Mouse (Mus musculus) urinary bladder, postnatal 25 days (tissue): Measurements from ENCODE around the gene Ksr2.
"Not testable (repeated sequence)": the region's sequence is repeated elsewhere in the genome, so short reads cannot be mapped to it uniquely, and the experiment has no call there.

Experiments used
- DNase-seq: peaks from one replicate; pipeline ENCODE4 v3.0.0; 2022; ENCODE audit warnings: low spot score

The Ksr2 gene

GRCm38 (mm10) chr5:117408216-117408615 is 5.6 kb upstream of the Ksr2 start:
- DNase-seq = no peak

DNA sequence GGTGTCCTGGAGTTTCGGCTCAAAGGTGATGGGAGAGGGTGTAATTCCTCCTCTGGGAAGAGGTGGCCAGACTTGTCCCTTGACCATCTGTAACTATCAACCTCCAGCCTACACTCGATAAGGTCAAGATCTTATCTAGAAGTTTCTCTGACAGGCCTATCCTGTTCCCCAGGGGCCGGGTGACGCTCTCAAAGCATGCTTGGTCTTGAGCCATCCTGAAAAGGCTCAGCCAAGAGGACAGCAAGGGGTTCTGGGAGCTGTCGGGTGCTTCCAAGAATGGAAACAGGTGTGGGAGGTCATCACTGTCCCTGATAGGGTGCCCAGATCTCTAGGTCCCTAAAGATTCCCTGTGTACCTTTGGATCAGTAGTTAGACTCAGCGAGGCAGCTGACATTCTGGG is 4.4 kb upstream of the Ksr2 start:
- no peak for DNase-seq

DNA sequence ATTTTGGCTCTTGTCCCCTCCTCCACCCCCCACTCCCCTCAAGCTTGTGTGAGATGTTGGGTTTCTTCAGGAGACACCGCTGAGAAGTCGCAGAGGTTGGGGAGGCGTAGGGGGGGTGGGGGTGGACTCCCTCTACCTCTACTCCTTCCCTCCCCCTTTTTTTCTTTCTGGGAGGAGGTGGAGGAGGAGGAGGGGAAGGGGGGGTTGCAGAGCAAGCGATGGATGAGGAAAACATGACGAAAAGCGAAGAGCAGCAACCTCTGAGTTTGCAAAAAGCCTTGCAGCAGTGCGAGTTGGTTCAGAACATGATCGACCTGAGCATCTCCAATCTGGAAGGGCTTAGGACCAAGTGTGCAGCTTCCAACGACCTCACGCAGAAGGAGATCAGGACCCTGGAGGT is 811 bp downstream of the Ksr2 start:
- DNase-seq = no peak

- DNase-seq = no peak
Measured at GRCm38 (mm10) chr5:117415011-117415912, 1.5 kb downstream of the Ksr2 start.

GRCm38 (mm10) chr5:117417442-117417841 is 3.6 kb downstream of the Ksr2 start:
- DNase-seq = no peak

DNA sequence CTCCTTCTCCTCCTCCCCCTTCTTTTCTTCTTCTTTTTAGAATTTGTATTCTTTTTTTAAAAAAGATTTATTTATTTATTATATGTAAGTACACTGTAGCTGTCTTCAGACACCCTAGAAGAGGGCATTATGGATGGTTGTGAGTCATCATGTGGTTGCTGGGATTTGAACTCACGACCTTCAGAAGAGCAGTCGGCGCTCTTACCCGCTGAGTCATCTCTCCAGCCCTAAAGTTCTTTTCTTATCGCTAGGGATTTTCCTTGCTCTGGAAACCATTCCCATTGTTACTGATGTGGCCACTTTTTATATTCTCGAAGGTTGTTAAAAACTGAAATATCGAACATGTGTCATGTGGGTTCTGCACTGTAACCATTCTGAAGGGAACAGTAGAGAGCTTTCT is 19.7 kb downstream of the Ksr2 start:
- DNase-seq = not testable (repeated sequence)

DNA sequence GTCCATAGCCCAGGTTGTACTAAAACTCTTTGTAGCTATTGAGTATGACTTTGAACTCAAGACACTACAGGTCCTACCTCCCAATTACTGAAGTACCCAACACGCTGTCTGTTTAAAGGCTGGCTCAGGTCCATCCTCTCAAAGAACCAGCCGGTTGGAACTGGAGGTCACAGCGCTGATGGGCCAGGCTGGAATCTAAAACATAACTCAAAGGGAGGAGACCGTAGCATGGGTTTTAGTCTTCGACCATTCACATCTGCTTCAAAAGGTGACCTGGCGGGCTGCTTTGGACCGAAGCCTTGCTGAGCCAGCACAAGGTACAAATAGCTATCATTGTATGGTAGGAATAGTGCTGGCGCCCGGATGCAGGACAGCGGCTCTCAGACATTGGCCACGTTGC is 26.5 kb downstream of the Ksr2 start:
- no peak for DNase-seq

DNA sequence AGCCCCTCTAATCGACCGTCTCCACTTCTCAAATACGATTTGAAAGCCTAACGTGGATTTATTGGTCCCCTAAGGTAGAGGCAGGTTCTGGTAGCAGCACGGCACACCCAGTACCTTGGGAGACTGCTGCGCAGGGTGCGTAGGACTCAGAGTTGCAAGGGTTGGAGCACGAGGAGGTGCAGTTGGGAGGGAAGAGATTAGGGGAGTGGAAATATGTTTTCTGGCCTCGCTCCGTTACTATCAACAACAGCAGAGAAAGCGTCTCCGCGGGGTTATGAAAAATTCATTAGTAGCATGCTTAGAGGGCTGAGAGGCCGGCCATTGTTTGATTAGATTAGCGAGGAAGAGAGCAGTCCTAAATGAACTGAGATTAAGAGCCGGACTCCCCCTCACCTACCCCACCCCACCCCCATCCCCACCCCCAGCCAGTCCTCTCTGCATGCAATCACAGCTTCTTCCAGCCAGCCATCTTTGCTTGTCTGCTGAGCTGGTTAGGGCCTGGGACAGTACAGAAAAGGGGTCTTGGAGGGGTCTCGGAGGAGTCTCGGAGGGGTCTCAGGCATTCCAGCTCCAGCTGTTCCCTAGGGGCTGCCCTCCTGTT is 27.5 kb downstream of the Ksr2 start:
- DNase-seq = no peak

DNA sequence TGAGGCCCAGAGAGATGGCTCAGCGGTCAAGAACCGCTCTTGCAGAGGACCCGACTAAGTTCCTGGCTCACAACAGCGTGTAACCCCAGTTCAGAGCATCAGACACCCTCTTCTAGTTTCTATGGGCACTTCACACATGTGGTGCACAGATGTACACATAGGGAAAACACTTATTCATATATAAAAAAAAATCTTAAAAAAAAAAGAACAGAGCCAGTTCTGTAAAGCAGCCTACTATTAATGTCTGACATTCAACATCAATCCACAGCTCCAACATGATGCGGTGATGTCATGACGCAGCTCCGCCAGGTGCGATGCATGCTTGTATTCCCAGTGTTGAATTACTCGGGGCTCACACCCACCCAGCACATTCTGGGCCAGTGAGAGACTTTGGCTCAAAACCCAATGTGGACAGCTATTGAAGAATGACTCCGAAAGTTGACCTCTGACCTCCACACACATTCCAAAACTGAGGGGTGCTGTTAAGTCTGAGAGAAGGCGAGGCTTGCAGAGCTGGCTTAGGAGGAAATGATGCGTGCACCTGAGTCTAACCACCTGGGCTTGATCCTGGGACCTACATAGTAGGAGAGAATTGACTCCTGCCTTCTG is 28.5 kb downstream of the Ksr2 start:
- no peak for DNase-seq

GRCm38 (mm10) chr5:117443141-117443540 is 29.3 kb downstream of the Ksr2 start:
- no peak for DNase-seq

DNA sequence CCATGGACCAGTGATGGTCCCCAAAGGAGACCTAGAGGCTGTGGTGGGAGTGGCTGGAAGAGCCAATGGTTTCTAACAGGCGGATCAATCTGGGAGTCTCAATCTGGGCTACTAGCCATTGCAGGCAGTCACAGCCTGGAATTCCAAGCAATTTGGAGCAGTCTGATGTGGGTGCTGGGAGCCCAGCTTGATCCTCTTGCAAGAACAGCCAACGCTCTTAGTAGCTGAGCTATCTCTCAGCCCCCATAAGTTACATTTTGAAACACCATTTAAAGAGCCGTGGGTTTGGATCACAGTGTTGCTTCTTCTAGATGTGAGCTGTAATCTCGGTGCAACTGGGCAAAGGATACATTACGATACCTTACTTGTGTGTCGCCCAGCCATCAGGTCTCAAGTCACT is 30.1 kb downstream of the Ksr2 start:
- no peak for DNase-seq

- no peak for DNase-seq
Measured at GRCm38 (mm10) chr5:117447698-117448097, 33.9 kb downstream of the Ksr2 start.

DNA sequence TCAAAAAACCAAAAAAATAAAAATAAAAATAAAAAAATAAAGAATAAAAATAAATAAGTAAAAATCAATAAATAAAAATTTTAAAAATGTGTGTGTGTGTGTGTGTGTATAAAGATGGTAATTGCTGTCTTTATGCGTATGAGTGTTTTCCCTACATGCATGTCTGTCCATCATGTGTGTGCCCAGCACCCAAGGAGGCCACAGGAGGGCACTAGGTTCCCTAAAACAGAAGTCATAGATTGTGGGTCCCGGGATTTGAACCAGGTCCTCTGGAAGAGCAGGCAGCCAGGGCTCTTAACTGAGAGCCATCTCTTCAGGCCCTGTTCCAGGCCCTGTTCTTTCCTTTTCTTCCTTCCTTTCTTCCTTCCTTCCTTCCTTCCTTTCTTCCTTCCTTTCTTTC is 38.2 kb downstream of the Ksr2 start:
- no peak for DNase-seq

GRCm38 (mm10) chr5:117455546-117455945 is 41.7 kb downstream of the Ksr2 start:
- DNase-seq = no peak

DNA sequence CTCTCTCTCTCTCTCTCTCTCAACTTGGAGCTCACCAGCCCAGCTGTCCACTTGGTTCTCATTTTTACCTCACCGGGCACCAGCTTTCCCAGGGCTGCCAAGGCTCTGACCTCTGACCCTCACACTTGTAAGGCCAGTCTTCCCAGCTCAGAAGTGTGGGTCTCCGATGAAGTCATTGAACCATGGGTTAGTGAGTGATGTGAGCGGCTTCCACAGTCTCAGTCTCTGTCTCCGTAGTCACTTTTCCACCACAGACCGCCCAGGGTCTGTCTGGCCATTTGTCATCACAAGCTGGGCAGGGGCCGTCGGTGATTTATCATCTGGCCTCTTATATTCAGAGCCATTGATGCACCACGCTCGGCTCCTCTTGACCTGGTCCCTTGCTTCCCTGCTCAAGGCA is 43.3 kb downstream of the Ksr2 start:
- no peak for DNase-seq

DNA sequence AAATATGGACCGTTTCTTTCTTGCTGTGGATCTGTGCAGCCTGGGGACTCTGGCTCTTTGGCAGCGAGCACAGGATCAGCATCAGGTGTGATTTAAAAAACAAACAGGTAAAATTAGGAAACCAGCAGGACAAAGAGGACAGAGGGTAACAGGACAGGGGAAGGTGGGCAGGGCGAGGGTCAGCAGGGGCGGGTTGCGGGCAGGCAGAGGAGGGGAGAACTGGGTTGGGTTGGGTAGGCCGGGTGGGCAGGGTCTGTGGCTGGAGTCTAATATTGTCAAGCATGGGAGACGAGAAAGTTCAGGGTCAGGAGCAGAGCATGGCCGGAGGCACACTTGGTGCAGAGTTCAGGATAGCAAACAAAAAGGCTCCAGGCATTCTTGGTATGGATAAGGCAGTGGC is 43.8 kb downstream of the Ksr2 start:
- no peak for DNase-seq

- no peak for DNase-seq
Measured at GRCm38 (mm10) chr5:117458899-117459298, 45.1 kb downstream of the Ksr2 start.

DNA sequence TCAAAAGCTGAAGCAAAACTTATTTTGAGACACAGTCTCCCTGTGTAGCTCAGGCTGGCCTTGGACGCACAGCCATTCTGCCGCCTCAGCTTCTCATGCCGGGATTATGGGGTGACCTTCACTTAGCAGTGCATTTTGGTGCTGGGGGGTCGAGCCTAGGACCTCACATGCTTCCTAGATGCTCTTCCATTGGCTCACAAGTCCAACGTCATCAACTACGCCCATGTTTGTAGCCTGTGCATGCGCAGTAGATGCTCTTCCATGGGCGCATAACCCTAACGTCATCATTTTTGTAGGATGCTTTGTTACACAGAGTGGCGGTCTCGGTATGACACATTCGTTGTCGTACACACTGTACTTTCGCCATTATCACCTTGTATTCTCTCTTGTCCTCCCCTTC is 46.5 kb downstream of the Ksr2 start:
- no peak for DNase-seq

- DNase-seq = peak; percentile 23
Measured at GRCm38 (mm10) chr5:117467052-117467451, 53.3 kb downstream of the Ksr2 start.

- DNase-seq = no peak
Measured at GRCm38 (mm10) chr5:117468961-117469360, 55.2 kb downstream of the Ksr2 start.

GRCm38 (mm10) chr5:117469572-117469971 is 55.8 kb downstream of the Ksr2 start:
- no peak for DNase-seq

GRCm38 (mm10) chr5:117481162-117481561 is 67.4 kb downstream of the Ksr2 start:
- no peak for DNase-seq

GRCm38 (mm10) chr5:117481586-117481985 is 67.8 kb downstream of the Ksr2 start:
- DNase-seq = no peak
